Mouse (Mus musculus) urinary bladder, postnatal 25 days (tissue): ENCODE results near the gene Srek1.
A peak's percentile ranks its signal among the peaks of the same experiment; 100 is the strongest.

Experiments
- DNase-seq: peaks from one replicate; pipeline ENCODE4 v3.0.0; 2022; ENCODE audit warnings: low spot score

Gene Srek1

GRCm38 (mm10) chr13:103726872-103727271, 47.5 kb downstream of the Srek1 start:
- no peak for DNase-seq

- DNase-seq: no peak
These were observed 62.9 kb downstream of the Srek1 start for GRCm38 (mm10) chr13:103711406-103712025.

GRCm38 (mm10) chr13:103710359-103710781, 64.0 kb downstream of the Srek1 start:
- peak; percentile 20 for DNase-seq

- DNase-seq: no peak
These were observed 68.9 kb downstream of the Srek1 start for GRCm38 (mm10) chr13:103705436-103705978.

GRCm38 (mm10) chr13:103703833-103704232, 70.6 kb downstream of the Srek1 start:
- no peak for DNase-seq

- DNase-seq: peak; percentile 72
These were observed 71.0 kb downstream of the Srek1 start for GRCm38 (mm10) chr13:103703386-103703785.

GRCm38 (mm10) chr13:103702266-103702665, 72.1 kb downstream of the Srek1 start:
- DNase-seq: no peak

- no peak for DNase-seq
These were observed 73.7 kb downstream of the Srek1 start for GRCm38 (mm10) chr13:103700752-103701151.

- no peak for DNase-seq
These were observed 76.4 kb downstream of the Srek1 start for GRCm38 (mm10) chr13:103697993-103698392.

GRCm38 (mm10) chr13:103696164-103696563, 78.2 kb downstream of the Srek1 start:
- no peak for DNase-seq

- DNase-seq: no peak
These were observed 79.0 kb downstream of the Srek1 start for GRCm38 (mm10) chr13:103695456-103695855.
